Mouse (Mus musculus) midbrain, postnatal 0 days (tissue): ENCODE measurements around the gene Vmn1r172. TPM values are rescaled to one million over a fixed set of nuclear protein-coding genes. Genes with fewer than 3 reads are reported as not detected.
"Not testable (repeated sequence)": the region's sequence is repeated elsewhere in the genome, so short reads cannot be mapped to it uniquely, and the experiment has no call there.

Source experiments
- ATAC-seq: fragments of 200-750 bp; cut with Nextera tagmentation; 2 replicates; pipeline ENCODE4 v1.8.0; 2017; ENCODE audit warnings: moderate number of reproducible peaks, mild to moderate bottlenecking, moderate TSS enrichment, moderate library complexity; ENCODE audit not compliant: low FRiP score
- DNase-seq: peaks from one replicate; pipeline ENCODE4 v3.0.0-alpha.2; 2015; ENCODE audit warnings: low spot score
- H3K27ac ChIP-seq: fragments of 300-500 bp; sonication (generic); 2 replicates; pipeline ENCODE4 v1.5.1; 2014; ENCODE audit warnings: low read depth, mild to moderate bottlenecking, low read length, mixed read lengths
- H3K27me3 ChIP-seq: fragments of 300-500 bp; sonication (generic); 2 replicates; pipeline ENCODE4 v1.6.1; 2014; ENCODE audit warnings: low read length, control low read depth, mixed read lengths; ENCODE audit not compliant: insufficient read depth
- H3K36me3 ChIP-seq: fragments of 300-500 bp; sonication (generic); 2 replicates; pipeline ENCODE4 v1.6.1; 2014; ENCODE audit warnings: low read length, control low read depth, mixed read lengths; ENCODE audit not compliant: insufficient read depth
- H3K4me1 ChIP-seq: fragments of 300-500 bp; sonication (generic); 2 replicates; pipeline ENCODE4 v1.6.1; 2014; ENCODE audit warnings: mild to moderate bottlenecking, control low read depth, antibody characterized with exemption, low read length, mixed read lengths; ENCODE audit not compliant: insufficient read depth
- H3K4me2 ChIP-seq: fragments of 300-500 bp; sonication (generic); 2 replicates; pipeline ENCODE4 v1.6.1; 2014; ENCODE audit warnings: low read depth, mild to moderate bottlenecking, low read length, mixed read lengths; ENCODE audit not compliant: poor library complexity, severe bottlenecking
- H3K4me3 ChIP-seq: fragments of 300-500 bp; sonication (generic); 2 replicates; pipeline ENCODE4 v1.5.1; 2014; ENCODE audit warnings: low read depth, mild to moderate bottlenecking, low read length, moderate library complexity
- H3K9ac ChIP-seq: fragments of 300-500 bp; sonication (generic); replicated peaks from 2 replicates; pipeline ENCODE4 v1.6.1; 2014; ENCODE audit warnings: mild to moderate bottlenecking, low read length, moderate library complexity, mixed read lengths; ENCODE audit not compliant: poor library complexity, severe bottlenecking
- H3K9me3 ChIP-seq: fragments of 300-500 bp; sonication (generic); 2 replicates; pipeline ENCODE4 v1.6.1; 2016; ENCODE audit warnings: low read length, control low read depth
- CTCF ChIP-seq: IDR thresholded peaks from 2 replicates; pipeline ENCODE4 v1.5.1; 2016; ENCODE audit warnings: antibody characterized with exemption, mild to moderate bottlenecking
- WGBS: fragments of 180-500 bp; shearing (Covaris S2); extraction: QIAGEN DNeasy Blood & Tissue Kit; methylation state at CpG from one replicate; pipeline ENCODE4 v1.1.7; 2014; 5-methylcytosine and 5-hydroxymethylcytosine counted together
- polyA plus RNA-seq: library from polyadenylated mRNA; unstranded; fragments of >200 nt; fragmentation: Nextera tagmentation; extraction: Ambion mirVana; gene quantifications from 2 replicates; pipeline ENCODE4 v1.2.1, GENCODE M21; 2015
- total RNA-seq: library from RNA; depleted of rRNA; stranded (reverse); fragments of >200 nt; gene quantifications from 2 replicates; pipeline ENCODE4 v1.2.3, GENCODE M21; 2014; rRNA removed

Vmn1r172 gene
- total RNA-seq (not detected in 2 replicates), polyA plus RNA-seq (not detected in 2 replicates)

DNA sequence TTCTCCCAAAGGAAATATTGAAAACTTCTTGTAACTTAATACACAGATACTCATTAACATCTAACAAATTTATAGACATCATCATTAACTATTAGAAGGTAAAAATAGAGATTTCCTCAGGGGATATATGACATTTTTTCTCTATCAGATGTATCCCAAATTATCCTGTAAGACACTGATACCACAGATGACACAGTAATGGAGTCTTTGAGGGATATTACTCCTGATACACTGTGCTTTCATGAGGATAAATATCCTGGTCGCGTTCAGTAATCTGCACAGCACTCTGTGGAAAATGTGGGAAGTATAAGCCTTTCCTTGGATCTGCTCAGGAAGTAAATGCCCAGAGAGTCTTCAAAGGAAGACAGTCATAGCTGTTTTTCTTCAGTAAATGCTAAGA, at the start of gene Vmn1r172:
Gene Vmn1r172, plus strand, starts transcription at position 301 of the 400 bp plus-strand sequence.
- H3K27me3 ChIP-seq = no peaks in the 10 kb centered on the region
- no peak within 1 kb of the TSS for H3K27ac ChIP-seq
- 64% methylated on average over 2 of the region's 2 CpGs for WGBS
- no peak within 1 kb of the TSS for H3K9ac ChIP-seq
- peaks cover 3% of the 10 kb centered on the region; the same call in 1 of the 2 replicates for H3K9me3 ChIP-seq
- H3K4me3 ChIP-seq = no peak within 1 kb of the TSS
- DNase-seq (no peak), ATAC-seq (no peak)
- no peak for TF ChIP-seq CTCF
- H3K4me2 ChIP-seq = no peak within 1 kb of the TSS
- no peaks in the 10 kb centered on the region for H3K36me3 ChIP-seq
- no peaks in the 10 kb centered on the region for H3K4me1 ChIP-seq

DNA sequence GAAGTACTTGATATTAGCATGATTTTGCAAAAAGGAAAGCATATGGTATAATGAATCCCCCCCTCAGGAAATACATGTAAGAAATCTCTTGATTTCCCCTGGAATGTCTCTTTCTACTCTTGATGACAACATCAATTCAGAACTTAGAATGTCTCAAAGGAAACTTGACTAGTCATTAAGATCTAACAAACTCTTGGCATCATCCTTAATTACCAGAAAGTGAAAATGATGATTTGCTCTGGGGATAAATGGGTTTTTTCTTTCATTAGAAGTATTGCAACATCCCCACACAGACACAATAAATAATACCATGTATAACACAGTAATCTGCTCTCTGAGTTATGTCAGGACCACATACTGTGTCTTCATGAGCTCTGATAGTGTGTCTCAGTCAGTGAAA, 27.7 kb upstream of the Vmn1r172 start, which contains the start of gene Vmn1r171:
Gene Vmn1r171, plus strand, starts transcription at position 301 of the 400 bp plus-strand sequence.
- Histone ChIP-seq H3K36me3 (no peaks in the 10 kb centered on the region), H3K9ac (no peak within 1 kb of the TSS), H3K4me1 (no peaks in the 10 kb centered on the region), H3K27ac (no peak within 1 kb of the TSS), H3K9me3 (peaks cover 11% of the 10 kb centered on the region; the same call in 1 of the 2 replicates), H3K4me3 (no peak within 1 kb of the TSS), H3K27me3 (no peaks in the 10 kb centered on the region), H3K4me2 (no peak within 1 kb of the TSS)
- ATAC-seq = no peak
- TF ChIP-seq CTCF = no peak
- DNase-seq = no peak

DNA sequence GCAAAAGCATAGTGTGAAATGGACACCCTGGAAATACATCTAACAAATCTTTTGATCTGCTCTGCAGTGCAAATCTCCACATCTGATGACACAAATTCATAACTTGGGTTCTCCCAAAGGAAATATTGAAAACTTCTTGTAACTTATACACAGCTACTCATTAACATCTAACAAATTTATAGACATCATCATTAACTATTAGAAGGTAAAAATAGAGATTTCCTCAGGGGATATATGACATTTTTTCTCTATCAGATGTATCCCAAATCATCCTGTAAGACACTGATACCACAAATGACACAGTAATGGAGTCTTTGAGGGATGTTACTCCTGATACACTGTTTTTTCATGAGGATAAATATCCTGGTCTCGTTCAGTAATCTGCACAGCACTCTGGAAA, 42.3 kb downstream of the Vmn1r172 start, which contains the start of gene Vmn1r173:
Gene Vmn1r173, plus strand, starts transcription at position 301 of the 400 bp plus-strand sequence.
- not testable (repeated sequence) for ATAC-seq, H3K4me1 ChIP-seq, H3K27ac ChIP-seq, H3K9me3 ChIP-seq, H3K4me2 ChIP-seq, H3K4me3 ChIP-seq, DNase-seq, H3K27me3 ChIP-seq, H3K9ac ChIP-seq, H3K36me3 ChIP-seq
- WGBS = 33% methylated on average over 1 of the region's 1 CpGs

Other genes starting within 250 kb of the Vmn1r172 start
- not detected in 2 replicates for gene Vmn1r167, start 151.1 kb upstream of the Vmn1r172 start, total RNA-seq
- not detected in 2 replicates for gene Vmn1r167, start 151.1 kb upstream of the Vmn1r172 start, polyA plus RNA-seq
- not detected in 2 replicates for gene Vmn1r168, start 118.6 kb upstream of the Vmn1r172 start, total RNA-seq
- not detected in 2 replicates for gene Vmn1r168, start 118.6 kb upstream of the Vmn1r172 start, polyA plus RNA-seq
- not detected in 2 replicates for gene Vmn1r169, start 82.8 kb upstream of the Vmn1r172 start, total RNA-seq
- gene Vmn1r169, start 82.8 kb upstream of the Vmn1r172 start, polyA plus RNA-seq = not detected in 2 replicates
- gene Vmn1r170, start 52.1 kb upstream of the Vmn1r172 start, total RNA-seq = not detected in 2 replicates
- gene Vmn1r170, start 52.1 kb upstream of the Vmn1r172 start, polyA plus RNA-seq = not detected in 2 replicates
- gene Vmn1r171, start 27.6 kb upstream of the Vmn1r172 start, total RNA-seq = not detected in 2 replicates
- gene Vmn1r171, start 27.6 kb upstream of the Vmn1r172 start, polyA plus RNA-seq = not detected in 2 replicates
- gene Vmn1r173, start 42.4 kb downstream of the Vmn1r172 start, total RNA-seq = not detected in 2 replicates
- gene Vmn1r173, start 42.4 kb downstream of the Vmn1r172 start, polyA plus RNA-seq = not detected in 2 replicates
- gene Vmn1r174, start 94.0 kb downstream of the Vmn1r172 start, total RNA-seq = not detected in 2 replicates
- gene Vmn1r174, start 94.0 kb downstream of the Vmn1r172 start, polyA plus RNA-seq = not detected in 2 replicates
- not detected in 2 replicates for gene Vmn1r175, start 152.3 kb downstream of the Vmn1r172 start, total RNA-seq
- not detected in 2 replicates for gene Vmn1r175, start 152.3 kb downstream of the Vmn1r172 start, polyA plus RNA-seq
- not detected in 2 replicates for gene Vmn1r176, start 179.1 kb downstream of the Vmn1r172 start, total RNA-seq
- gene Vmn1r176, start 179.1 kb downstream of the Vmn1r172 start, polyA plus RNA-seq = 0.05 TPM in 1 of 2 replicates, not detected in the other
- gene Vmn1r177, start 208.1 kb downstream of the Vmn1r172 start, total RNA-seq = not detected in 2 replicates
- not detected in 2 replicates for gene Vmn1r177, start 208.1 kb downstream of the Vmn1r172 start, polyA plus RNA-seq
- gene Vmn1r178, start 233.7 kb downstream of the Vmn1r172 start, total RNA-seq = not detected in 2 replicates
- gene Vmn1r178, start 233.7 kb downstream of the Vmn1r172 start, polyA plus RNA-seq = not detected in 2 replicates